Mouse (Mus musculus): ENCODE measurements around the gene Isyna1.

The Isyna1 gene

DNA sequence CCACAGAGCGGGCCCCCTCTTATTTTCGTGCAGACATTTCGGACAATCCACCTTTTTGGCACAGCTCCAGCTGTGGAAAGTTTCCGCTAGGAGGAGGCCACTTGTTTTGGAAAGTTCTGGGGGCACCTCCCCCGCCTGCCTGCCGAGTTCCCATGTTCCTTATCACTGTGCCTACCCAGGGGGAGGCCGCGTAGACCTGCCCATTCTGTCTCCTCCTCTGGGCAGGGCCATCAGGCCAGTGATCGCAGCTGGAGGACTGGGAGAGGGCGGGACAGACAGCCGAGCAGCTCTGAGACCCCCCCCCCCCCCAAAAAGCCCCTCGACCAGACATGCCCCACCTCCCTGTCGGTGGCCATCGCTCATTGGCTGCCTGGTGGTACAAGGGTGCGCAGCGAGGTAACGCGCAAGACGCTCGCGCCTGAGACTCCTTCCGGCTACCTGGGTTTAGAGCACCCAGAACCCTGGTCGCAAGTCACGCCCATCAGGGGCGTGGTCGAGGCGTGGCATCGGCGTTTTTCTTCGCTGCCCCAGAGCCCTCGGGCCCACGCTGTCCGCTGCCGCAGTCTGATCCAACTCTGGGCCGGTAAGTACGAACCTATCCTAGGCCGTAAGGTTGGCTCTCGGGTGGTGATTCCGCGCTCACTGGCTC lies at the start of gene Isyna1:
Gene Isyna1 (plus strand): TSS at position 413 of the 649 bp plus-strand sequence.
- no peak for DNase-seq (ENCODE audit: low spot score)

GRCm38 (mm10) chr8:70546412-70546811 lies 47.8 kb upstream of the Isyna1 start:
- DNase-seq (ENCODE audit: low spot score): no peak

DNA sequence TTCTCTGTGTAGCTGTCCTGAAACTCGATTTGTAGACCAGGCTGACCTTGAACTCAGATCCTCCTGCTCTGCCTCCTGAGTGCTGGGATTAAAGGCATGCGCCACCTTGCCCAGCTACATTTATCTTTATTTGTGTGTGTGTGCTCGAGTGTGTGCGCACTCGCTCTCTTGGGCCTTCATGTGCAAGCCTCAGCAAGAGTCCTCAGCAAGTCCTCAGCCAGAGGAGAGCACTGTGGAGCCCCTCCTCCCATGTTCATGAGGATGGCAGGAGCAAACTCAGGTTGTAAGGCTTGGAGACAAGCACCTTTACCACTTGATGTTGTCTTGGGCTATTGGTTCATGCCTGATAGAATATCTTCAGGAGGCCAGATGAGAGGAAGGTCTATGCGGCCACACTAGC lies 46.4 kb upstream of the Isyna1 start:
- no peak for DNase-seq (ENCODE audit: low spot score)

GRCm38 (mm10) chr8:70549412-70550184 lies 44.6 kb upstream of the Isyna1 start:
- no peak for DNase-seq (ENCODE audit: low spot score)

GRCm38 (mm10) chr8:70551558-70552161 lies 42.5 kb upstream of the Isyna1 start:
- DNase-seq (ENCODE audit: low spot score): no peak

- DNase-seq (ENCODE audit: low spot score): no peak
Measured at GRCm38 (mm10) chr8:70552836-70553235, 41.3 kb upstream of the Isyna1 start.

GRCm38 (mm10) chr8:70553740-70554139 lies 40.4 kb upstream of the Isyna1 start:
- no peak for DNase-seq (ENCODE audit: low spot score)

DNA sequence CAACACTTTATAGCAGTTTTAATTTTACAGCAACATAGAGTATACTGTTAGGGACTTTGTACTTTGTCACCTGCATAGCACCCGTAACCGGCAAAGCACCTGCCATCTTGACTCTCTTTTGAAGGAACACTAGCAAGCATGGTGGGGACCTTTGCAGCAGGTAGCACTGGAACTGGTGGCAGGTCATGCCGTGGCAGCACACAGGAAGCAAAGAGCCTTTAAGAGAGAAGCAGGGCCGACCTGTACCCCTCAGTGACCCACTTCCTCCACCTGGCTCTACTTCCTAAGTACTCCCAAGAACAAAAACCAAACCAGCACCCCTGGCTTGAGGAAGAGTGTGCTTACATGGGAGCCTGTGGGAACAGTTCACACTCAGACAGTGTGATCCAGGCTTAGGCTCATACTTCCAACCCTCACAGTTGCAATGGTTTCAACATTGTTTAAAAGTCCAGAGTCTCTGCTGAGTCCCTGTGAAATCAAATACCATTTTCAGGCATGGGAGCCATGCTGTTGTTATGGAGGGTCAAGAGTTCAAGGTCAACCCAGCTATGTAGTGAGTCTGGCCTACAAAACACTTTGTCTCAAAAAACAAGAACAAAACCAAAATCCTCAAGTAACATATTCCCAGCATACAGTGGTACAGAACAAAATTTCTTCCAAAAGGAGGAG lies 39.0 kb upstream of the Isyna1 start:
- no peak for DNase-seq (ENCODE audit: low spot score)

GRCm38 (mm10) chr8:70558334-70558733 lies 35.8 kb upstream of the Isyna1 start:
- no peak for DNase-seq (ENCODE audit: low spot score)

- no peak for DNase-seq (ENCODE audit: low spot score)
Measured at GRCm38 (mm10) chr8:70558983-70559382, 35.2 kb upstream of the Isyna1 start.

DNA sequence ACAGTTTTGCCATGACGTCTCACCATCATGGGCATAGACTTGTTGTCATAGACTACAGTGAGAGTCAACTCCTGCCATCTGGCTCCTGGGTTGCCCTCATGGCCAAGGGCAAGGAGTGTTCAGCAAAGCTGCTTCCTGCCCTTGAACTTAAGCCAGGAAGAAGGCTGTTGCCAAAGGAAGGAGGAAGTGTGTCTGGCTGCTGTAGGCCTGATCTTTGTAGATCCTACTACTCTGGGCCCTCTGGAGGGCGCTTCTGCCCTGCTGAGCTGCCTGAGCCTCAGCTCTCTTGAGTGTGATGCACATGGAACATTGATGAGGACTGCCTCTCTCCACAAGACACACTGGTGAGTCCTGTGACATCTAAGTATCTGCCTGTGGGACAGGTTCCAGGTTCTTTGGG lies 34.1 kb upstream of the Isyna1 start:
- no peak for DNase-seq (ENCODE audit: low spot score)

DNA sequence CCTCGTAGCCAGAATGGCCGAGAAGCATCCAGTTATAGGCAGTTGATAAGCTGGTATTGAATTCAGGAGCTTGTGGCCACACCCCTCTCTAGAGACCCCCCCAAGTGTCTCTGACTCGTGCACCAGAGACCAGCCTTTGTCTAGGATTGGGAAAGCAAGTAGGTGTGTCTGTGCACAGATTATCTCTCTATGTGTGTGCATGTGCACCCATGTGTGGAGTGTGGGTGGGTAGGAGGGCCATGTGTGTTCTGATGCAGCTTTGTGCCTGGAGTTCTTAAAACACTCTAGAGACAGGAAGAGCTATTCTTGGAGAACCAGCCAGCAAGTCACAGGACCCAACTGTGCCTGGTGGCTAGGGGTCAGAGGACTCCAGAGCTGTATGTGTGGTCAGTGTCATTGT lies 33.6 kb upstream of the Isyna1 start:
- DNase-seq (ENCODE audit: low spot score): no peak

GRCm38 (mm10) chr8:70561357-70561756 lies 32.8 kb upstream of the Isyna1 start:
- no peak for DNase-seq (ENCODE audit: low spot score)

GRCm38 (mm10) chr8:70561809-70562535 lies 32.2 kb upstream of the Isyna1 start:
- DNase-seq (ENCODE audit: low spot score): peak; percentile 62

DNA sequence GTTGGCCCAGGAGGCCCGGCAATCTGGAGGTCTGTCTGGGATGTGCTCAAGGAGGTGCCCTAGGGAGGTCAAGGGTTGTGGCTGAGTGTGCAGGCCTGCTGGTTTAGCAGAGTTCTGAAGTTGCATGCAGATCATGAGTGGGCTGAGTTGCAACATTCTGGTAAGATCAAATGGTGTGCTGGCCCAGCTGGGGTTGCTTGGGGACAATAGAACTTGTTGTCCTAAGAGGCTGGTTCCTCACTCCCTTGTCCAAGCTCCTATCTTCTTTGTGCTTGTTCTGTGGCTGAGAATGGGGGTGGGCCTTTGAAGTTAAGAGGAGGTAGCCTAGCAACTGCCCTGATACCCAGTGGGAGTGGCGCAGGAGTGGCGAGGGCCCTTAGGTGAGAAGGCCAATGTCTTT lies 31.4 kb upstream of the Isyna1 start:
- no peak for DNase-seq (ENCODE audit: low spot score)

DNA sequence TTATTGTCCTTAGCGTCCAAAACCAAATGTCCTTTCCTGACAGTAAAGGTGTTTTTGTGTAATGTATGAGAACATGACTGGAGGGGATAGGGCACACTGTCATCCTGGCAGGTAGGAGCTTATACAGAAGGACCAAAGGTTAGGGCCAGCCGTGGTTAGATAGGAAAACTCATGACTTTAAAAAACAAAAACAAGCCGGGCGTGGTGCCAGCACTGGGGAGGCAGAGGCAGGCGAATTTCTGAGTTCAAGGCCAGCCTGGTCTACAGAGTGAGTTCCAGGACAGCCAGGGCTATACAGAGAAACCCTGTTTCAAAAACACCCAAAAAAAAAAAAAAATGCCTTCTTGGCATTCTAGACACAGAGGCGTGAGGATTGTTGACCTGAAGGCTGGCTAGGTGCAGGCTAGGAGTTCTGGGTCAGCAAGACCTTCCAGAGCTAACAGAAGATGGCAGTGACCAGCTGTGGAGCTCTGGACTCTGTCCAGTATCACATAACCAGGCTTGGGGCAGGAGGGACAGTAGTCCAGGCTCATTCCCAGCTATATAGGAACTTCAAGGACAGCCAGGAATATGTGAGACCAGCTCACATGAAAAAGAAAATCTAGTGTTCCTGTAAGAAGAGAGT lies 30.3 kb upstream of the Isyna1 start:
- DNase-seq (ENCODE audit: low spot score): no peak

- DNase-seq (ENCODE audit: low spot score): no peak
Measured at GRCm38 (mm10) chr8:70564696-70565235, 29.4 kb upstream of the Isyna1 start.

- no peak for DNase-seq (ENCODE audit: low spot score)
Measured at GRCm38 (mm10) chr8:70565561-70565960, 28.6 kb upstream of the Isyna1 start.

DNA sequence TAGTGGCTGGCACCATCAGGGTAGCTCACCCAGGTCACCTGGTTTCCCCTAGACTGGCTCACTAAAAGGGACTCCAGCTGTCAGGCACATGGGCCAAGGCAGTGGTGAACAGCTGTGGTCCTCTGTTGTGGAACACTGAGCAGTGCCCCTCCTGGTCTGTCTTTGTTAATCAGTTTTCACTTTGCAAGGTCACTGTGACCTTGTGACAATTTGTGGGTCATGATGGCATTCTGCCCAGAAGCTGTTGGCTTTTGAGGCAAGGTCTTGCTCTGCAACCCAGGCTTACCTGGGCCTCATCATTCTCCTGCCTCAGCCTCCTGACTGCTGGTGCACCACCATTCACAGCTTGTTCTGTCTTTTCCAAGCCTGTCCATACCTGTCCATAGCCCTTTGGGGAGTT lies 23.8 kb upstream of the Isyna1 start:
- no peak for DNase-seq (ENCODE audit: low spot score)

GRCm38 (mm10) chr8:70570990-70571389 lies 23.2 kb upstream of the Isyna1 start:
- DNase-seq (ENCODE audit: low spot score): no peak

DNA sequence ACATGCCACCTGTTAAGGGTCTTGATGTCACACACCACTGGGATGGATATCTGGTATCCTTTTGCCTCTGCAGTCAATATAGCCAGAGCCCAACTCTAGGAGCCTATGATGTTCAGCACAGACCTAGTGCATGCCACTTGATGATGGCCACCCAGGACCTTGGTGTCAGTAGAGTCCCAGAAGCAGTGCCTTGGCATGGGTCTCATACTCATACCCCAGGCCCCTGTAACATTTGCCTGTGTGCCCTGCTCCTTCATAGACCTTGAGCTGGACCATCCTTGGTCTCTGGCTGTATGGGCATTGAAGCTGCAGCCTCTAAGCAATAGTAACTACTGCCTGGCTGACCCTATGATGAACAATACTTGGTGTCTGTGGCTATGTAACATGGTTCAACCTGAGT lies 19.9 kb upstream of the Isyna1 start:
- no peak for DNase-seq (ENCODE audit: low spot score)
